Mouse (Mus musculus) gonadal fat pad, adult 2 months (tissue): ENCODE measurements around the gene Pf4. TPM values are rescaled to one million over a fixed set of nuclear protein-coding genes. Genes with fewer than 3 reads are reported as not detected.
"Not testable (repeated sequence)": the region's sequence is repeated elsewhere in the genome, so short reads cannot be mapped to it uniquely, and the experiment has no call there.

Experiments used
- DNase-seq: peaks from one replicate; pipeline ENCODE4 v3.0.0-alpha.2; 2012; ENCODE audit warnings: low read depth
- polyA plus RNA-seq: library from polyadenylated mRNA; depleted of rRNA; stranded (reverse); fragments of >200 nt; gene quantifications from 2 replicates; pipeline ENCODE4 v1.2.3, GENCODE M21; 2012; rRNA removed

Gene Pf4
- polyA plus RNA-seq, 1 experiment = 73.0 TPM

DNA sequence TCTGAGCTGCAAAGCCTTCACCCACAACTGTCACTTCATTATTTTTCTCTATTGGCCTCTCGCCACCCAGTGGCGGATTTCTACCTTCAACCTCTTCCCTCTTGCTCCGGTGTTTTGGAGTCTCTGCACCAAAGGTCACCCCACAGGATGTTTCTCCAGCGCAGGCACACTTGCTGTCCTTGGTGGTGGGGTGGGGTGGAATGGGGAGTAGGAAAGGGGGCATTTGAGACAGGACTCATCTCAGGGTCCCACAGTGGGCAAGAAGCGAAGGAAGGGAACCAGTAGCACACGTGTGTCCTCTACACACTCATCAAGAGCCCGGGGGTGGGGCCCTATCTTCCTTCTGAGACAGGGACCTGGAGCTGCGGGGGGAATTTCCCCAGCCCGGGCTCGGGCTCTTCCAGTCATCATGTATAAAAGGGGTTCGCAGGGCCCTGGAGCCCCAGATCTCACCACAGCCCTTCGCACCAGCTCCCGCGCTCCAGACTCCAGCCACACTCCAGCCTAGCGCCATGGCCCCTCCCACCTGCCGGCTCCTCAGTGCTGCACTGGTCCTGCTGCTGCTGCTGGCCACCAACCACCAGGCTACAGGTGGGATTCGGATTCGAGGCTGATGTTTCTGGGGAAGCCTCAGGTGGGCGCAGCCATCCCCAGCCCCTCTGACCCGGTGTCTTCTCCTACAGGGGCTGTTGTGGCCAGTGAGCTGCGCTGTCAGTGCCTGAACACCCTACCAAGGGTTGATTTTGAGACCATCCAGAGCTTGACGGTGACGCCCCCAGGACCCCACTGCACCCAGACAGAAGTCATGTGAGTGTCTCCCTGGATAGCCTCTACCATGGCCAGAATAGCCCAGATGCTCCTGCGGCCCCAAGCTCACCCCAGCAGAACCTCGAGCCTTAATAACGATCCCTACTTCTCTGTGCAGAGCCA is 13.7 kb downstream of the Pf4 start, which contains the start of gene Cxcl3:
Gene Cxcl3, plus strand, starts transcription at position 445 of the 930 bp plus-strand sequence.
- DNase-seq = no peak

DNA sequence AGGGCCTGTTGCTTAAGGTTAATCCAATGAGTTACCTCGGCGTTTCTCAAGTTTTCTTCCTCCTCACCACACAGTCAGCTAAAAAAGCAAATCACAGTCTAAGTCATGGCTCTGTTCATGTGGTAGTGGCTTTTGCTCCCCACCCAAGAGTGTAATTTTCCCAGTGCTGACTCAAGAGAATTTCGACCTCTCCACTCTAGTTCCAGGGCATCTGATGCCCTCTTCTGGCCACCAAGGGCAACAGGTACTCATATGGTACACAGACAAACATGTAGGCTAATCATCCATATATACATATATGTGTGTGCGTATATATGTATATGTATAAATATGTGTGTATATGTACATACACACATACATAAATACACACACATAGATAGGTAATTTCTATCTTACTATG is 15.9 kb downstream of the Pf4 start:
- DNase-seq = no peak

DNA sequence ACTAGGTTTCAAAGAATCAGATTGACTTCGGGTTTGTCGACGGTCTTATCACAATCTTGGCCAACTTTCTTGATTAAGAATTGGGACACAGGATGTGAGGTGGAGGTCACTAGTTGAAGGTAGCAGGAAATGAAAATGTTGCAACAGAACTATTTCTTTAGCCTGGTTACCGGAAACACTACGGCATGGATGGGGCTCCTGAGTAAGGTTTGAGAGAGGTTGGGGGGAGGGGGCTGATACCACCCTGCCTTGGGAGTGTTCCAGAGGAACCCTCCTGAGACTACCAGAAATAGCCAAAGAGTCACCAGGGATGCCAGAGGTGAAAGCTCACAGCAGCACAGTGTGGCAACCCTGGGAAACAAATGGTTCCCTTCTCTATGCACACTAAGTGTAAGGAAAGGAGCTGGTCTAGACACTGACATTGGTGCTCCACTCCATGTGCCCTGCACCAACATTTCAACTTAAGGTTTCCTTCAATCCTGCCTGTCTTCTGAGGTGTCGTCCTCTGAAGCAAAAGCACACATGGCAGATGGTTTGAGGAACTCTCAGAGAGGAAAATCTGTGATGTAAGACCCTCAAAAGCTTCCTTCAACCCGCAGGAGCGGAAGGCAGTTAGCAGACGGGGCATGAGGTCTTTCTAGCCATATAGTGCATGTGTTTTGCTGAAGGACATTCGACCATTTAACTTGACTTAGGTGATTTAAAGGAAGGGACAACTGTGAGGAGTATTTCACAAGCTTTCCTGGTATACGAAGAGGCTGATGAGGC is 17.3 kb downstream of the Pf4 start:
- DNase-seq = no peak

DNA sequence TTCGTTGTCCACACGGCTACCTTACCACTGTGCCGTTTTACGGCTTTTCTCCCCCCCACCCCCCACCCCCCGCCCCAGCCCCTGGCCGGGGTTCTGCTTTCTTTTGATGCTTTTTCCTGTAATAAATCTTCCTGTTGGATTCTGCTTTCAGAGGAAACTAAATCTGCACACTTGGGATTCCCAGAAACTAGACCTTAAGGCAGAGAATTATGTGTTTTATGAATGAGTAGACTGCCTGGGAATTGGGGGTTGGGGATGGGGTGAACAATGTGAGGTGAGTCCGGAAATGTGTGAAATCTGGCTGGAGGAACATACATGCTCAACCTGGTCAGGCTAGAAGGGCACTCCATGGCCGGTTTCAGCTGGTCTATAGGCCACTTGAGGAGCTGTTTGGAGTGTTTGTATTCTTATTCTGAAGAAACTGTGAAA is 17.9 kb downstream of the Pf4 start:
- no peak for DNase-seq

GRCm38 (mm10) chr5:90794195-90794625 is 22.0 kb downstream of the Pf4 start, which contains the start of gene Cxcl15:
Gene Cxcl15 (plus strand): TSS chr5:90794534.
- DNase-seq = no peak

GRCm38 (mm10) chr5:90795392-90795791 is 23.2 kb downstream of the Pf4 start:
- not testable (repeated sequence) for DNase-seq

GRCm38 (mm10) chr5:90804574-90804973 is 32.3 kb downstream of the Pf4 start:
- DNase-seq = no peak

- no peak for DNase-seq
Observed at GRCm38 (mm10) chr5:90806050-90806449, 33.8 kb downstream of the Pf4 start.

- no peak for DNase-seq
Observed at GRCm38 (mm10) chr5:90807176-90807950, 35.1 kb downstream of the Pf4 start.

DNA sequence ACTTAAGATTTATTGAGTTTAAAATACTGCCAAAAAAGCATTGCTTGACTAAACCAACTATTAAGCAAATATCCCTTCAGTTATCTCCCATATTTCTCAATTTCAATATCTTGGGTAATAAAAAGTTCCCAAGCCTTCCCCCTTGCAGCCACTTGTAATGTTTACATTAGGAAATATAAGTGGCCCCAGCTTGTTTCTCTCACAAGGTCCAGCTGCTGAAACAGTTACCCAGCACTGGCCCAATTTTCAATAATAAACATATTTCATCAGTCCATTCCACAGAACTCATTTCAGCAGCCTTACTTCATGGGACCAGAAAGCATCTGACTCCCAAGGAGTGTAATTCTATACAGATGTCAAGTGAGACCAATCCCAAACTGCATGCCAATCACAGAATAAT is 47.5 kb downstream of the Pf4 start:
- no peak for DNase-seq

Other genes with a start within 250 kb of the Pf4 start
- 0.14 TPM in 2 replicates for gene 5830473C10Rik, start 211.3 kb upstream of the Pf4 start, polyA plus RNA-seq
- gene Rassf6, start 131.8 kb upstream of the Pf4 start, polyA plus RNA-seq = 1.5 and 1.7 TPM in 2 replicates
- gene Cxcl5, start 13.1 kb upstream of the Pf4 start, polyA plus RNA-seq = 0.24 TPM in 1 of 2 replicates, not detected in the other
- gene Ppbp, start 3.9 kb upstream of the Pf4 start, polyA plus RNA-seq = 1.0 and 1.9 TPM in 2 replicates
- gene Cxcl3, start 13.7 kb downstream of the Pf4 start, polyA plus RNA-seq = 0.50 TPM in 1 of 2 replicates, not detected in the other
- 0.06 TPM in 1 of 2 replicates, not detected in the other for gene Cxcl15, start 22.1 kb downstream of the Pf4 start, polyA plus RNA-seq
- 0.69 and 5.4 TPM in 2 replicates for gene Cxcl1, start 118.8 kb downstream of the Pf4 start, polyA plus RNA-seq
- 1.4 TPM in 1 of 2 replicates, not detected in the other for gene Cxcl2, start 131.4 kb downstream of the Pf4 start, polyA plus RNA-seq
- 61.1 and 74.6 TPM in 2 replicates for gene Mthfd2l, start 158.7 kb downstream of the Pf4 start, polyA plus RNA-seq